Mouse (Mus musculus): ENCODE measurements around the gene Mllt3.

- TF ChIP-seq EP300 (IDR thresholded peaks at IDR 0.05; ENCODE audit: low read depth) = no peak
- TF ChIP-seq CTCF (IDR thresholded peaks at IDR 0.05; ENCODE audit: low read depth) = no peak
Observed at GRCm38 (mm10) chr4:87870563-87870962, 162.6 kb downstream of the Mllt3 start.

All from heart, postnatal 0 days (tissue).